Mouse (Mus musculus) hindbrain, embryonic 12.5 days (tissue): ENCODE measurements around the gene 0610030E20Rik. TPM values are rescaled to one million over a fixed set of nuclear protein-coding genes. Genes with fewer than 3 reads are reported as not detected.
A peak's percentile ranks its signal among the peaks of the same experiment; 100 is the strongest.

Source experiments
- ATAC-seq: fragments of 200-750 bp; cut with Nextera tagmentation; 2 replicates; pipeline ENCODE4 v1.8.0; 2017; ENCODE audit warnings: moderate TSS enrichment; ENCODE audit not compliant: low FRiP score
- H3K27ac ChIP-seq: fragments of 300-500 bp; sonication (generic); 2 replicates; pipeline ENCODE4 v1.5.1; 2016; ENCODE audit warnings: mild to moderate bottlenecking
- H3K27me3 ChIP-seq: fragments of 300-500 bp; sonication (generic); 2 replicates; pipeline ENCODE4 v1.6.1; 2016; ENCODE audit warnings: mild to moderate bottlenecking
- H3K36me3 ChIP-seq: fragments of 300-500 bp; sonication (generic); 2 replicates; pipeline ENCODE4 v1.6.1; 2016; ENCODE audit warnings: mild to moderate bottlenecking
- H3K4me1 ChIP-seq: fragments of 300-500 bp; sonication (generic); 2 replicates; pipeline ENCODE4 v1.6.1; 2016
- H3K4me2 ChIP-seq: fragments of 300-500 bp; sonication (generic); replicated peaks from 2 replicates; pipeline ENCODE4 v1.6.1; 2016; ENCODE audit warnings: mild to moderate bottlenecking
- H3K4me3 ChIP-seq: fragments of 300-500 bp; sonication (generic); 2 replicates; pipeline ENCODE4 v1.5.1; 2016; ENCODE audit warnings: mild to moderate bottlenecking
- H3K9ac ChIP-seq: fragments of 300-500 bp; sonication (generic); 2 replicates; pipeline ENCODE4 v1.6.1; 2016; ENCODE audit warnings: mild to moderate bottlenecking, moderate library complexity
- H3K9me3 ChIP-seq: fragments of 300-500 bp; sonication (generic); replicated peaks from 2 replicates; pipeline ENCODE4 v1.6.1; 2016; ENCODE audit warnings: mild to moderate bottlenecking
- WGBS: fragments of 180-500 bp; shearing (Covaris S2); methylation state at CpG from one replicate; pipeline ENCODE4 v1.1.7; 2016; 5-methylcytosine and 5-hydroxymethylcytosine counted together
- polyA plus RNA-seq: library from polyadenylated mRNA; unstranded; fragments of >200 nt; fragmentation: Nextera tagmentation; extraction: Ambion mirVana; gene quantifications from 2 replicates; pipeline ENCODE4 v1.2.1, GENCODE M21; 2016

The 0610030E20Rik gene
- polyA plus RNA-seq, 1 experiment from 2014 or later: 28.2 TPM

- Histone ChIP-seq H3K4me2 (no peak overlapping the region), H3K9ac (no peak overlapping the region), H3K4me3 (no peak overlapping the region), H3K9me3 (no peaks in the 10 kb centered on the region), H3K27me3 (no peaks in the 10 kb centered on the region), H3K4me1 (no peaks in the 10 kb centered on the region), H3K36me3 (peaks cover 90% of the 10 kb centered on the region), H3K27ac (no peak overlapping the region)
- no peak for ATAC-seq
- 82% methylated on average over 6 of the region's 6 CpGs for WGBS
These were observed 20.8 kb upstream of the 0610030E20Rik start for GRCm38 (mm10) chr6:72326274-72326673.

GRCm38 (mm10) chr6:72329019-72329418, 18.1 kb upstream of the 0610030E20Rik start:
- Histone ChIP-seq H3K27ac (no peak overlapping the region), H3K4me2 (no peak overlapping the region), H3K4me1 (no peaks in the 10 kb centered on the region), H3K27me3 (no peaks in the 10 kb centered on the region), H3K9ac (no peak overlapping the region), H3K36me3 (peaks cover 84% of the 10 kb centered on the region), H3K9me3 (no peaks in the 10 kb centered on the region), H3K4me3 (no peak overlapping the region)
- no peak for ATAC-seq
- 91% methylated on average over 5 of the region's 5 CpGs for WGBS

- Histone ChIP-seq H3K36me3 (peaks cover 83% of the 10 kb centered on the region), H3K4me3 (no peak overlapping the region), H3K4me2 (no peak overlapping the region), H3K9me3 (no peaks in the 10 kb centered on the region), H3K9ac (no peak overlapping the region), H3K4me1 (no peaks in the 10 kb centered on the region), H3K27ac (no peak overlapping the region), H3K27me3 (no peaks in the 10 kb centered on the region)
- no peak for ATAC-seq
- 93% methylated on average over 4 of the region's 4 CpGs for WGBS
These were observed 17.0 kb upstream of the 0610030E20Rik start for GRCm38 (mm10) chr6:72330133-72330532.

GRCm38 (mm10) chr6:72333111-72333510, 14.0 kb upstream of the 0610030E20Rik start:
- Histone ChIP-seq H3K27me3 (no peaks in the 10 kb centered on the region), H3K4me1 (no peaks in the 10 kb centered on the region), H3K27ac (no peak overlapping the region), H3K4me3 (no peak overlapping the region), H3K4me2 (no peak overlapping the region), H3K36me3 (peaks cover 87% of the 10 kb centered on the region), H3K9me3 (no peaks in the 10 kb centered on the region), H3K9ac (no peak overlapping the region)
- no peak for ATAC-seq
- WGBS: 80% methylated on average over 5 of the region's 5 CpGs

DNA sequence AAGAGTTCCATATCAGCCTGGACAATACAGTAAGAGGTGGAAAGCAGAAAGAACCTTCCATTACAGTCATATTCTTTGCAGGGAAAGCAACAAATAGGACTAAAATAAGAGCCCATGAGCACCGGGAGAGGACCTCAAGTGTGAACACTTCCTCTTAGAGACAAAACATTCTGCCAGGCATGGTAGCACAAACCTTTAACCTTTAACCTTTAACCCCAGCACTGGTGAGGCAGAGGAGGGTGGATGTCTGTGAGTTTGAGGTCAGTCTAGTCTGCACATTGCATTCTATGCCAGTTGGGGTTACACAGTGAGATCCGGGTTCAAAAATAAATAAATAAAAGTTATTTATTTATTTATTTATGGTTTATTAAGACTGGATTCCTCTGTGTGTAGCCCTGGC, 6.6 kb upstream of the 0610030E20Rik start:
- ATAC-seq: no peak
- 60% methylated on average over 2 of the region's 2 CpGs for WGBS
- Histone ChIP-seq H3K27ac (no peak overlapping the region), H3K9me3 (no peaks in the 10 kb centered on the region), H3K9ac (no peak overlapping the region), H3K4me2 (no peak overlapping the region), H3K4me3 (no peak overlapping the region), H3K36me3 (peaks cover 42% of the 10 kb centered on the region), H3K4me1 (peaks cover 13% of the 10 kb centered on the region), H3K27me3 (no peaks in the 10 kb centered on the region)

DNA sequence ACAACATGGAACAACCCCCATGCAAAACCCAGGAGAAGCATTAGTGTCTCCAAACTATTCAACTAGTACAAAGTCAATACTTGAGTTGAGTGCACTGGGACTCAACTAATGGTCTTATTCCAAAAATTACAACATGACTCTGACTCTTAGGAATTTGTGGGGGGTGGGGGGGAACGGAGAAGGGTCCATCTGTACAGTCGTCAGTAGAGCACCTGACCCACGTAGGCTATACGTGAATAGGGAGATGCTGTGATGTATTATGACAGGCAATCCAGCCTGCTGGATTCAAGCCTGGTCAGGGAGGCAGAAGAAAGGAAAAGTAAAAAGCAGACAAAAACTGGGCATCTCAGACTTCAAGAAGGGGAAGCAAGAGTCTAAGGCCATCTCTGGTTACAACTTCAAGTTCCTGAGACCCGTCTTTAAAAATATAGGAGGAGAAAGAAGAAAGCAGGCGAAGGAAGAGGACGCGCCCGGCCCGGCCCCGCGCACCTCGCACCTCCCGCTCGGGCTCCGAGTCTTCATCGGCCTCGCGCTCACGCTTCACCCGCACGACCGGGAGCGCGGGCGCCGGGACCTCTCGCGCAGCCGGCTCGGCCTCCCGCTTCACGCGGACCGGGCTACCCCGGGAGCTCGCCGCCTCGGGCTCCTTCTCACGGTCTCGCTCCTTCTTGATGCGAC, 2.6 kb upstream of the 0610030E20Rik start:
- Histone ChIP-seq H3K4me2 (peak overlapping the region; percentile 95), H3K9ac (peak overlapping the region; percentile 90), H3K27me3 (no peaks in the 10 kb centered on the region), H3K4me1 (peaks cover 34% of the 10 kb centered on the region), H3K36me3 (peaks cover 15% of the 10 kb centered on the region), H3K4me3 (peak overlapping the region; percentile 92), H3K9me3 (no peaks in the 10 kb centered on the region), H3K27ac (peak overlapping the region; percentile 41)
- WGBS: 2% methylated on average over 32 of the region's 42 CpGs
- ATAC-seq: peak; percentile 46

DNA sequence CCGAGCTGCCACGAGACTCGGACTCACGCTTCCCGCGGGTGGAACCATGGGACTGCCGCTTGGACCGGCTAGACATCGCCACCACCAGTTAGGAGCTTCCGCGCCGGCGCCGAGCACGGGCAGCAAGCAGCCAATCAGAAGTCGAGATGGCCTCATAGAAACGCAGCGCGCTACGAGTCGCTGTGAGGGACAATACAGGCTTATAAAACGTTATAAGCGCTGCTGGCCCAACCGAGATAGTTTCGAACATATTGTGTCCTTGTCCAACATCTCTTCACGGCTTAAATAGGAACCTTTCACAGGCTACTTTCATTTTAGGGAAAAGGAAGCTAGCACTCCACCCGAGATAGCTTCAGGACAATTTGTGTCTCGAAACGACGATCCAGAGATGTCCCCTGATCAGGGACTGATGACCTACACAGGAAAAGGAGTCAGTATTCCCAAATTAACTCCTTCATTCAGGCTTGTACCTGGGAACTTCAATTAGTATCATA, 2.0 kb upstream of the 0610030E20Rik start, which contains the start of gene Usp39:
TSS of gene Usp39 (minus strand) at position 111 of the 494 bp plus-strand sequence.
- no peaks in the 10 kb centered on the region for H3K9me3 ChIP-seq
- no peaks in the 10 kb centered on the region for H3K27me3 ChIP-seq
- H3K4me1 ChIP-seq: peaks cover 34% of the 10 kb centered on the region
- under 1% methylated on average over 30 of the region's 30 CpGs for WGBS
- peak within 1 kb of the TSS; percentile 92 for H3K4me3 ChIP-seq
- peaks cover 16% of the 10 kb centered on the region for H3K36me3 ChIP-seq
- peak within 1 kb of the TSS; percentile 41 for H3K27ac ChIP-seq
- ATAC-seq: peak; percentile 77
- H3K4me2 ChIP-seq: peak within 1 kb of the TSS; percentile 95
- H3K9ac ChIP-seq: peak within 1 kb of the TSS; percentile 90

GRCm38 (mm10) chr6:72345633-72346032, 1.5 kb upstream of the 0610030E20Rik start:
- Histone ChIP-seq H3K4me2 (peak overlapping the region; percentile 95), H3K27me3 (no peaks in the 10 kb centered on the region), H3K9ac (peak overlapping the region; percentile 90; the same call in 1 of the 2 replicates), H3K4me1 (peaks cover 34% of the 10 kb centered on the region), H3K4me3 (no peak overlapping the region), H3K27ac (no peak overlapping the region), H3K36me3 (peaks cover 20% of the 10 kb centered on the region), H3K9me3 (no peaks in the 10 kb centered on the region)
- no peak for ATAC-seq
- 47% methylated on average over 6 of the region's 6 CpGs for WGBS

- H3K4me3 ChIP-seq: no peak overlapping the region
- no peaks in the 10 kb centered on the region for H3K9me3 ChIP-seq
- no peaks in the 10 kb centered on the region for H3K27me3 ChIP-seq
- no peak overlapping the region for H3K27ac ChIP-seq
- H3K36me3 ChIP-seq: peaks cover 24% of the 10 kb centered on the region
- 84% methylated on average over 4 of the region's 4 CpGs for WGBS
- H3K9ac ChIP-seq: no peak overlapping the region
- H3K4me1 ChIP-seq: peaks cover 34% of the 10 kb centered on the region
- no peak for ATAC-seq
- peak overlapping the region; percentile 84; the same call in 1 of the 2 replicates for H3K4me2 ChIP-seq
These were observed 856 bp upstream of the 0610030E20Rik start for GRCm38 (mm10) chr6:72346261-72346660.

- 77% methylated on average over 10 of the region's 10 CpGs for WGBS
- no peaks in the 10 kb centered on the region for H3K27me3 ChIP-seq
- 0 out of 2 replicates have a peak overlapping the region, but pooled peaks have one; percentile 76 for H3K4me3 ChIP-seq
- peak overlapping the region; percentile 84 for H3K4me2 ChIP-seq
- H3K9me3 ChIP-seq: no peaks in the 10 kb centered on the region
- H3K9ac ChIP-seq: no peak overlapping the region
- no peak overlapping the region for H3K27ac ChIP-seq
- no peak for ATAC-seq
- H3K36me3 ChIP-seq: peaks cover 24% of the 10 kb centered on the region
- peaks cover 36% of the 10 kb centered on the region for H3K4me1 ChIP-seq
These were observed 1.3 kb downstream of the 0610030E20Rik start for GRCm38 (mm10) chr6:72348411-72348810.

DNA sequence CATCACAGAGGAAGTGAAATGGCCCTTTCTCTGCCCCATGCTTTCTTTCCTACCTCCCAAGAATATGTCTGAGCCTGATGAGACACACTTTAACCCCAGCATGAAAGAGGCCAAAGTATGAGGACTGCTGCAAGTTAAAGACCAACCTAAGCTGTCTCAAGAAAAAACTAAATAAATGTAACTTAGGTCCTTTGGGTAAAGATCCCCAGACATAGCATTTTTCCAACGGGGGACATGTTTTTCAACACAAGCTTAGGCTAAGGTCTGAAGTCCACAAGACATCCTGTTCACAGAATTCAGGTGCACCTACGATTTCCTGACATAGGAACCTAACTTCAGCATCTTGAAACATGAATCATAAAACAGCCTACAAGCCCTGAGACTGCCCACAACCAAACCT, 3.1 kb downstream of the 0610030E20Rik start:
- 99% methylated on average over 2 of the region's 2 CpGs for WGBS
- Histone ChIP-seq H3K9ac (no peak overlapping the region), H3K36me3 (peaks cover 24% of the 10 kb centered on the region), H3K4me2 (no peak overlapping the region), H3K27me3 (no peaks in the 10 kb centered on the region; the same call in 1 of the 2 replicates), H3K9me3 (no peaks in the 10 kb centered on the region), H3K4me1 (peaks cover 34% of the 10 kb centered on the region), H3K4me3 (no peak overlapping the region), H3K27ac (no peak overlapping the region)
- no peak for ATAC-seq

GRCm38 (mm10) chr6:72352636-72353405, 5.7 kb downstream of the 0610030E20Rik start:
- peaks cover 26% of the 10 kb centered on the region for H3K4me1 ChIP-seq
- no peaks in the 10 kb centered on the region; the same call in 1 of the 2 replicates for H3K27me3 ChIP-seq
- H3K27ac ChIP-seq: peak overlapping the region; percentile 12
- H3K9me3 ChIP-seq: no peaks in the 10 kb centered on the region
- H3K9ac ChIP-seq: no peak overlapping the region
- WGBS: 72% methylated on average over 5 of the region's 5 CpGs
- no peak for ATAC-seq
- no peak overlapping the region for H3K4me2 ChIP-seq
- peaks cover 27% of the 10 kb centered on the region for H3K36me3 ChIP-seq
- H3K4me3 ChIP-seq: no peak overlapping the region
